Mouse (Mus musculus) ES-Bruce4 (cell line): Measurements from ENCODE around the gene Chrdl2.

Experiments
- CTCF ChIP-seq: IDR thresholded peaks from one replicate; pipeline ENCODE4 v1.8.1; 2011; ENCODE audit warnings: low read depth, low read length
- EP300 ChIP-seq: IDR thresholded peaks from 2 replicates; pipeline ENCODE4 v1.6.1; 2011; ENCODE audit warnings: low read depth, low read length; ENCODE audit not compliant: insufficient read depth
- POLR2A ChIP-seq: IDR thresholded peaks from one replicate; pipeline ENCODE4 v1.8.1; 2011; ENCODE audit warnings: low read length; ENCODE audit not compliant: insufficient read depth

DNA sequence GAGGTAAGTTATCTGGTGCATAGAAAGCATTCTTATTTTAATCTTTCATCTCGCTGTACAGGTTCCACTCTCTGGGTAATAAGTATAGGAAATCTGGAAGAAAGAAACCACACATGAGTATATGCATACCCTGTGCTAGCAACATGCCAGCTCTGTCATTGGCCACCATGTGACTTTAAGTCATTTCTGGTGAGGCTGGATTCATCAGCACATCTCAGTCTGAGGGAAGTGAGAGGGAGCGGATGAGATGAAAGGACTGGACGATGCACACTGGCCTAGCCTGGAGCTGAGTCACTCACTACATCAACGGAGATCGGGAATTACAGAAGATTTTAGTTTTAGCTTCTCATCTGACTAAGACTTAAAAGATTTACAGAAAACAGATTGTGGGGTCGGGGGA is 76.9 kb downstream of the Chrdl2 start:
- TF ChIP-seq CTCF (no peak), EP300 (no peak), POLR2A (no peak)
